Mouse (Mus musculus) left cerebral cortex, adult 2 months (tissue): Measurements from ENCODE around the gene Itgb8. TPM values are rescaled to one million over a fixed set of nuclear protein-coding genes. Genes with fewer than 3 reads are reported as not detected.
A peak's percentile ranks its signal among the peaks of the same experiment; 100 is the strongest.

ENCODE experiments used
- DNase-seq, 2 experiments: peaks; one replicate each; pipeline ENCODE4 v3.0.0; 2021 to 2022; ENCODE audit warnings: low spot score in 2 of 2, mixed read lengths in 1 of 2; ENCODE audit errors: extremely low spot score in 1 of 2
- H3K27ac ChIP-seq: fragments of 200-600 bp; 2 replicates; pipeline ENCODE4 v1.8.1; 2022
- H3K4me3 ChIP-seq: fragments of 200-600 bp; 2 replicates; pipeline ENCODE4 v1.8.1; 2022
- CTCF ChIP-seq: fragments of 200-600 bp; IDR thresholded peaks from 2 replicates; pipeline ENCODE4 v1.8.1; 2022; ENCODE audit warnings: antibody characterized with exemption, mild to moderate bottlenecking, moderate library complexity
- intact Hi-C: fragments of 180-260 bp; cut with DNase I; formaldehyde crosslinking; loops from one replicate; pipeline ENCODE4 v1.15.1; 2025
- total RNA-seq, 2 experiments: library from RNA; stranded (reverse); gene quantifications; 2 replicates each; pipeline ENCODE4 v1.2.3; 2021

The Itgb8 gene
- total RNA-seq, 2 experiments from 2014 or later, result 38.8 to 39.2 TPM

DNA sequence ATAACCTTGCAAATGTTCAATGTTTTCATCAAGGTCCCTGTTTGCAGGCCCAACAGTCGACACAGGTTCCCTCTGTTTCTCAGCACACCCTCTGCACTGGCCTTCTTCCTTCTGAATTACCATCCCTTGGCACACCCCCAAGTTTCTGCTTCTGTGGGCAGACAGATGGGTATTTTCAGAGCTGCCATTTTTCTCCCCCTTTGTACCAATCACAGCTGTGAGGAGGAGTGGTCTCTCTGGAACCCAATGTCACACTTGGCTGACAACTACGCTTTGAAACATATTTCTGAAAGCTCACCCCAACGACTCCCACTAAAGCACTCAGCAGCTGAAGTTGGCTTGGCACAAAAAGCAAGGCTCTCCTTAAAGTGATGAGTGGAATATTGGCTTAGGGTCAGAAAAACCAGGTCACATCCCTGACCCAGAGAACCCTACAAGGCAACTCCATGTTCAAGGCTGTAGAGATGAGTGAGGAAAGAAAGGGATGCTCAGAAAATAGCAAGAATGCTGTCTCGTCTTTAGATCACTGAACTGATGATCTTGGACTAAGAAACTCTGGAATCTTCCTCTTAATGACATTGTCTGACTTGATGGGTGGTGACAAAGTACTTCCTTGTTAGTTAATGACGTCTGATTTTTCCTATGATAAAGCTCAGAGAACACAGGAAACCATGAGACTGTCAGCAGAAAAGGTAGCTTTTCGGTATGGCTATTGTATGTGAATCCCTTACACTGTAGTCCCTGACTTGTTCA lies 31.7 kb downstream of the Itgb8 start:
- Histone ChIP-seq H3K4me3 (no peak overlapping the region), H3K27ac (peak overlapping the region; percentile 28; the same call in 1 of the 2 replicates)
- intact Hi-C loops, result loop anchor here (5.0 kb wide), 1 partner anchor 225 kb away; no protein-coding TSS in a partner anchor
- peak; percentile 47 to 54 for DNase-seq
- no peak for TF ChIP-seq CTCF

DNA sequence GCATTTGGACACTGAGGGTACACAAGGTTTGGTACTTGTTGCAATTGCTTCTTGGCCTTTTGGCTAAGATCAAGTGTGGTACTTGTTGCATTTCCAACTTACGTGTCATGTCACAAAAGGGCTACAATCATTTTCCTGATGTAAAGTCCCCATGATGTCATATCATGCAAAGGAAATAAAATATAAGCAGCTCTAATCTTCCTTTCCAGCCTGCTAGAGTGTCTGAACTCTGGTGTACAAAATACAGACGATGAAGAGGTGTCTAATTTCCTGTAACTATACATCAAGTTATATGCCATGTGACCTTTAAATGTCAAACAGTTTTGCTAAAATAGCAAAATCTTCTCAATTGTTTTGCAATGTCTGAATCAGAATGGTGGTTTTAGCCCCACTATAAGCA lies 34.2 kb downstream of the Itgb8 start:
- no peak for DNase-seq
- TF ChIP-seq CTCF, result no peak
- Histone ChIP-seq H3K27ac (no peak overlapping the region), H3K4me3 (no peak overlapping the region)
- intact Hi-C loops, result no loop called here

DNA sequence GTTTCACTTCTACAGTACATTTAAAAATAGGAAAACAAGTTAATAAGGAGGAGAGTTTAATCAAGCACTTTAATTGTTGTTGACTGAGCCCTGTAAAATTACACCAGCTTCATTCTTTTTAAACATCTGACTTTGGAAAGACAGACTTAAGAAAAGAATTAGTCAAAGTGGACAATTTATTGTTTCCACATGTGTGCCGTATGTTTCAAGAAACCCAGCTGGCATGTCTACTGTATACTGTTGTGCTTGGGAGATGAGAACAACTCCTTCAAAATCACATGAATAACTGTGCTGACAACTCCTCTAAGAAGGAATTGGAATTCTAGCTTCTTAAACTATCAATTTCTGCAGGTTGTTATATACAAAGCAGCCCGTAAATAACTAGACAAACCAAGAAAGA lies 35.8 kb downstream of the Itgb8 start:
- no peak overlapping the region for H3K27ac ChIP-seq
- TF ChIP-seq CTCF, result no peak
- no peak overlapping the region for H3K4me3 ChIP-seq
- no peak for DNase-seq
- intact Hi-C loops, result no loop called here

GRCm38 (mm10) chr12:119195145-119195544 lies 43.5 kb downstream of the Itgb8 start:
- no peak for DNase-seq
- H3K27ac ChIP-seq, result no peak overlapping the region
- intact Hi-C loops, result loop anchor here (5.0 kb wide), 1 partner anchor 33 kb away; no protein-coding TSS in a partner anchor
- H3K4me3 ChIP-seq, result no peak overlapping the region
- TF ChIP-seq CTCF, result no peak

DNA sequence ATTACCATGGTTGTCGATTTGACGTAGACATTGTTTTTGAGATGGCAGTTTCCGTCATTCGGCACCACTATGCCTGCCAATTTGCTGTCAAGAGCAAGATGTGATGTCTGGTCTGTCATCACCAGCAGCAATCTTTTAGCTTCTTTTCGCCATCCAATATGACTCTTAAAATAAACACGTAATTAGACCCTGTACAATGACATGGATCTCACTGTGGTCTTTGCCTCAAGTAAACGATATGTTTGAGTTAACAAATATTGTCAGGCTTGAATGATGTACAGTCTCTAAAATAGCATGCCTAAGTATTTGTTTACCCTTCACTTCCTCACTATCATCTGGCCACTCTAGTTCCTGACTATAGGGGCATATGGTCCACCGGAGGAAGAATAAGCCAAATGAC lies 48.8 kb downstream of the Itgb8 start:
- intact Hi-C loops, result no loop called here
- Histone ChIP-seq H3K4me3 (no peak overlapping the region), H3K27ac (no peak overlapping the region)
- TF ChIP-seq CTCF, result no peak
- DNase-seq, result no peak

GRCm38 (mm10) chr12:119185441-119185840 lies 53.2 kb downstream of the Itgb8 start:
- no peak overlapping the region for H3K4me3 ChIP-seq
- TF ChIP-seq CTCF, result no peak
- no peak for DNase-seq
- no peak overlapping the region for H3K27ac ChIP-seq
- intact Hi-C loops, result no loop called here

GRCm38 (mm10) chr12:119182215-119182924 lies 56.2 kb downstream of the Itgb8 start:
- Histone ChIP-seq H3K4me3 (no peak overlapping the region), H3K27ac (no peak overlapping the region)
- intact Hi-C loops, result no loop called here
- TF ChIP-seq CTCF, result no peak
- no peak for DNase-seq

DNA sequence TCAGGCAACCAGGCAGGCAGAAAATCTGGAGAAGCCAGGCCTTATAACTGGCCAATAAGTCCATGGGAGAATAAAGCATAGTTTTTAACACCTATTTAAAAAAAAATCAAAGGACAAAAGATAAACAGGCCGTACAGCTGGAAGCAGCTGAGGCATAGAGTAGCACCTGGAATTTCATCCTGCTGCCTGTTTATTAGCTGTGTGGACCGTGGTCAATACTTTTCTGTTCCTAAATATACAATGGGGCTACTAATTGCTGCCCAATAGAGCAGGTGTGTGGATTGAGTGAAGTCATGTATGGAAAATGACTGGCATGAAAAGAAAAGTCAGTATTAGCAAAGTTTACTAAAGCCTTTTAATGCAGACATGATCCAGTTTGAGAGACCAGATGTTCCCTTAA lies 62.6 kb downstream of the Itgb8 start:
- no peak for DNase-seq
- Histone ChIP-seq H3K4me3 (no peak overlapping the region), H3K27ac (no peak overlapping the region)
- intact Hi-C loops, result no loop called here
- no peak for TF ChIP-seq CTCF

DNA sequence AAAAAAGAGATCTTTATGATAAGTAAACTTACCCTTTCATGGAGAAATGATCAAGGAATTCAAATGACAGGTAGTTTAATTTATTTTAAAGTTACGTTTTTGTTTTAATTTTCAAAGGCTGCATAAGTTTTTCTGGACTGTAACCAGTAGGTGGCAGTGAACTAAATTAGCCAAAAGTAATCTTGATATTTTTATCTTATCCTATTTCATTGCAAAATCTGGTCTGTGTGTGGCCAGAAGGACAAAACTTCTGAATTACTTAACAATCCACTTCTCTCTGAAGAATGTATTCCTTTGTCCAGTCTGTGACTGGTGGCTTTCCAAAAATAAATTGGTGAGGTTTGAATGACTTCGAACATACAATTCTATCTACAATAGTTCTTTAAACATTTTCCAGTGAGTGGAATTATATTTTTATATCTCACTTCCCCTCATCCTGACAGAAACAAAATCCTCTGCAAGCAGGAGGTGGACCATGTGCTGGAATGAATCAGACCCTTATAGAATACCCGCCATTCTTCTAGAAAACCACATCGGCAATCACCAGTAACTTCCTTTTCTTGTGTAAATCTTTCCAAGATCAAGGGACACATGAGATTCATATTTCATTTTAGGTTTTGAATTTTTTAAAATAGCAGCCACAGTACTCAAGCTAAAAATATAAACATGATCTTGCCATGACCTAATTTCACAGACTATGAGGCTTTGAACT lies 68.6 kb downstream of the Itgb8 start:
- no peak overlapping the region for H3K27ac ChIP-seq
- intact Hi-C loops, result loop anchor here (2.0 to 5.0 kb wide), 2 partner anchors 69 to 157 kb away; partner anchors contain the start of gene Itgb8
- peak; percentile 55 for TF ChIP-seq CTCF
- no peak for DNase-seq
- H3K4me3 ChIP-seq, result no peak overlapping the region

- TF ChIP-seq CTCF, result no peak
- no peak for DNase-seq
- no peak overlapping the region for H3K4me3 ChIP-seq
- no peak overlapping the region for H3K27ac ChIP-seq
- intact Hi-C loops, result no loop called here
These were observed 69.5 kb downstream of the Itgb8 start for GRCm38 (mm10) chr12:119169143-119169542.

- no peak for TF ChIP-seq CTCF
- intact Hi-C loops, result no loop called here
- Histone ChIP-seq H3K27ac (no peak overlapping the region), H3K4me3 (no peak overlapping the region)
- no peak for DNase-seq
These were observed 73.5 kb downstream of the Itgb8 start for GRCm38 (mm10) chr12:119165115-119165514.

- no peak overlapping the region; the same call in 1 of the 2 replicates for H3K27ac ChIP-seq
- H3K4me3 ChIP-seq, result no peak overlapping the region
- no peak for DNase-seq
- intact Hi-C loops, result loop anchor here (5.0 kb wide), 1 partner anchor 33 kb away; no protein-coding TSS in a partner anchor
- TF ChIP-seq CTCF, result no peak
These were observed 73.9 kb downstream of the Itgb8 start for GRCm38 (mm10) chr12:119164672-119165071.
